Mouse (Mus musculus) lung, postnatal 0 days (tissue): ENCODE data around the gene Neurod2. TPM values are rescaled to one million over a fixed set of nuclear protein-coding genes. Genes with fewer than 3 reads are reported as not detected.

Experiments used
- ATAC-seq: fragments of 200-750 bp; cut with Nextera tagmentation; 2 replicates; pipeline ENCODE4 v1.8.0; 2017; ENCODE audit warnings: moderate library complexity
- DNase-seq: peaks from one replicate; pipeline ENCODE4 v3.0.0-alpha.2; 2016; ENCODE audit warnings: low spot score
- H3K27ac ChIP-seq: fragments of 300-500 bp; sonication (generic); 2 replicates; pipeline ENCODE4 v1.5.1; 2014; ENCODE audit warnings: antibody characterized with exemption, mild to moderate bottlenecking, low read length, mixed read lengths
- H3K27me3 ChIP-seq: fragments of 300-500 bp; sonication (generic); replicated peaks from 2 replicates; pipeline ENCODE4 v1.6.1; 2014; ENCODE audit warnings: low read length, mixed read lengths; ENCODE audit not compliant: insufficient read depth
- H3K36me3 ChIP-seq: fragments of 300-500 bp; sonication (generic); 2 replicates; pipeline ENCODE4 v1.6.1; 2014; ENCODE audit warnings: low read length, mixed read lengths; ENCODE audit not compliant: insufficient read depth
- H3K4me1 ChIP-seq: fragments of 300-500 bp; sonication (generic); 2 replicates; pipeline ENCODE4 v1.6.1; 2014; ENCODE audit warnings: antibody characterized with exemption, low read depth, low read length, mixed read lengths; ENCODE audit not compliant: insufficient read depth
- H3K4me2 ChIP-seq: fragments of 300-500 bp; sonication (generic); replicated peaks from 2 replicates; pipeline ENCODE4 v1.6.1; 2014; ENCODE audit warnings: low read depth, mild to moderate bottlenecking, low read length, moderate library complexity, mixed read lengths
- H3K4me3 ChIP-seq: fragments of 300-500 bp; sonication (generic); 2 replicates; pipeline ENCODE4 v1.5.1; 2014; ENCODE audit warnings: low read depth, low read length
- H3K9ac ChIP-seq: fragments of 300-500 bp; sonication (generic); replicated peaks from 2 replicates; pipeline ENCODE4 v1.6.1; 2014; ENCODE audit warnings: low read depth, mild to moderate bottlenecking
- H3K9me3 ChIP-seq: fragments of 300-500 bp; sonication (generic); 2 replicates; pipeline ENCODE4 v1.6.1; 2016; ENCODE audit warnings: low read length, mixed read lengths
- CTCF ChIP-seq: IDR thresholded peaks from 2 replicates; pipeline ENCODE4 v1.5.1; 2016; ENCODE audit warnings: antibody characterized with exemption, mild to moderate bottlenecking
- EP300 ChIP-seq: IDR thresholded peaks from 2 replicates; pipeline ENCODE4 v1.6.1; 2016; ENCODE audit warnings: antibody characterized with exemption, mild to moderate bottlenecking, control low read depth
- WGBS: fragments of 180-500 bp; shearing (Covaris S2); extraction: QIAGEN DNeasy Blood & Tissue Kit; methylation state at CpG from one replicate; pipeline ENCODE4 v1.1.7; 2014; 5-methylcytosine and 5-hydroxymethylcytosine counted together
- polyA plus RNA-seq: library from polyadenylated mRNA; unstranded; fragments of >200 nt; fragmentation: Nextera tagmentation; extraction: Ambion mirVana; gene quantifications from 2 replicates; pipeline ENCODE4 v1.2.1, GENCODE M21; 2015

Neurod2 gene
- polyA plus RNA-seq, 1 experiment from 2014 or later = not detected

DNA sequence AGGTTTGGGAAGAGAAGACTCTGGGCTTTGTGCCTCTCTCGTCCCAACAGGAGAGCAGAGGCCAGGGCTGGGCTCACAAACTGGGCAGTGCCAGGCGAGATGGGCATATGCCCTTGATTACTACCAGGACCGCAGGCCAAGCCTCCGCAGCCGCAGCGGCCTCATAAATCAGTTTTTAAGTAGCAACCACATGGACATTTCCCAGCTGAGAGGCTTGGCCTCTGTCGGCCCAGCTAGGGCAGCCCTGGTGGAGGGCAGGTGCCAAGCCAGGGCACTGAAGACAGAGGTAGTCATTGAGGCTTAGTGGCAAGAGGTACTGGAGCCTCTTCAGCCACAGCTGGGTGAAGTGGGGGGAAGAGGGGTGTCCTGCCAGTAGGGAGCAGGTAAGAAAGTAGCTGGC lies 12.0 kb downstream of the Neurod2 start:
- Histone ChIP-seq H3K4me2 (no peak overlapping the region), H3K9me3 (no peaks in the 10 kb centered on the region), H3K4me3 (no peak overlapping the region), H3K9ac (no peak overlapping the region), H3K36me3 (no peaks in the 10 kb centered on the region), H3K27me3 (peaks cover 67% of the 10 kb centered on the region), H3K27ac (no peak overlapping the region), H3K4me1 (no peaks in the 10 kb centered on the region)
- no peak for DNase-seq
- WGBS = 9% methylated on average over 7 of the region's 7 CpGs
- no peak for ATAC-seq
- TF ChIP-seq CTCF (no peak), EP300 (no peak)

DNA sequence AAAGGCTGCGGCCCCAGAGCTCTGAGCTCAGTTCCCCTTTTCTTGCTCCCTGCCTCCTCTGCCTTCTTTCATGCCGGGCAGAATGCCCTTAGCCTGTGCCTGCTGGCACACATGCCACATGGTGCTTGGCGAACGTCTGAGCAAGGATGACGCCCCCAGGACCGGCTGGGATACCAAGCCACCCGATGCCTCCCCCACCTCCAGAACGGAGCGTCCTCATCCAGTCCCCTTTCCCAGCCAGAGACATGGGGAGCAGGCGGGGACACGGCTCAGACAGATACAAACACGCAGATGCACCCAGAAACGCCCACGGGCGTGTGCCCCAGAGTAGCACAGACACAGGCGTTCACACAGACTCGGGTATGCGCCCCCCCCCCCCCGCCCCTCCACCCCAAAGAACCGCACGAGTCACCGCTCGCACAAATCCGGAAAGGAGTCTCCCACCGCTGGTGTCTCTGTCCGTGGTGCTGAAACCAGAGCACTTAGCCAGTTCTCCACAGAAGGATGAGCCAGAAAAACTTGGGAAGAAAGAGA lies 15.6 kb downstream of the Neurod2 start:
- Histone ChIP-seq H3K9me3 (no peaks in the 10 kb centered on the region), H3K27me3 (peaks cover 38% of the 10 kb centered on the region), H3K27ac (no peak overlapping the region), H3K9ac (no peak overlapping the region), H3K4me1 (no peaks in the 10 kb centered on the region), H3K4me2 (no peak overlapping the region), H3K4me3 (no peak overlapping the region), H3K36me3 (no peaks in the 10 kb centered on the region)
- WGBS = 4% methylated on average over 25 of the region's 26 CpGs
- DNase-seq = peak; percentile 78
- TF ChIP-seq CTCF (no peak), EP300 (no peak)
- no peak for ATAC-seq

- no peaks in the 10 kb centered on the region for H3K9me3 ChIP-seq
- WGBS = 13% methylated on average over 10 of the region's 10 CpGs
- TF ChIP-seq CTCF (no peak), EP300 (no peak)
- no peak overlapping the region for H3K9ac ChIP-seq
- no peak overlapping the region for H3K4me2 ChIP-seq
- H3K27ac ChIP-seq = no peak overlapping the region
- H3K27me3 ChIP-seq = 0 out of 2 replicates have a peak, but pooled peaks cover 4% of the 10 kb centered on the region
- H3K4me3 ChIP-seq = no peak overlapping the region
- no peak for DNase-seq
- ATAC-seq = peak; percentile 31; the same call in 1 of the 2 replicates
- H3K4me1 ChIP-seq = 0 out of 2 replicates have a peak, but pooled peaks cover 3% of the 10 kb centered on the region
- no peaks in the 10 kb centered on the region for H3K36me3 ChIP-seq
Measured at GRCm38 (mm10) chr11:98298484-98299205, 30.8 kb downstream of the Neurod2 start.

DNA sequence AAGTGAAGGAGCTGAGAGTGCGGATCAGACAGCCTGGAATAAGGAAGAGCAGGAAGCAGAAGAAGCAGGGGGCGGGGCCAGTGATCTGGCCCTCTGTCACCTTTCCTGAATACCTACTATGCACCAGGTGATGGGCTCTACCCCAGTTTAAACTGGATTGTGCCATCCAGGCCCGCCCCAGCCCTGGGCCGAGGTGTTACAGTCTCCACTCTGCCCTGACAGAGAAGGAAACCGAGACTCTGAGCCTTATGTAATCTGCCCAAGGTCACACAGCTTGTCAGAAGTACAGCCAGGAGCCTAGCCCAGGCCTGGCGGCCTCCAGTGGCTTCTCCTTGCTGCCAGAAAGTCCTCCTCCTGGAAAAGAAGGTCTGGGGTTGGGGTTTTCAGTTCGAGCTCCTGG lies 31.7 kb downstream of the Neurod2 start:
- Histone ChIP-seq H3K4me1 (0 out of 2 replicates have a peak, but pooled peaks cover 3% of the 10 kb centered on the region), H3K36me3 (no peaks in the 10 kb centered on the region), H3K9me3 (no peaks in the 10 kb centered on the region), H3K4me2 (no peak overlapping the region), H3K27me3 (0 out of 2 replicates have a peak, but pooled peaks cover 4% of the 10 kb centered on the region), H3K27ac (no peak overlapping the region), H3K9ac (no peak overlapping the region), H3K4me3 (no peak overlapping the region)
- ATAC-seq (no peak), DNase-seq (no peak)
- TF ChIP-seq EP300 = no peak
- 27% methylated on average over 7 of the region's 7 CpGs for WGBS

DNA sequence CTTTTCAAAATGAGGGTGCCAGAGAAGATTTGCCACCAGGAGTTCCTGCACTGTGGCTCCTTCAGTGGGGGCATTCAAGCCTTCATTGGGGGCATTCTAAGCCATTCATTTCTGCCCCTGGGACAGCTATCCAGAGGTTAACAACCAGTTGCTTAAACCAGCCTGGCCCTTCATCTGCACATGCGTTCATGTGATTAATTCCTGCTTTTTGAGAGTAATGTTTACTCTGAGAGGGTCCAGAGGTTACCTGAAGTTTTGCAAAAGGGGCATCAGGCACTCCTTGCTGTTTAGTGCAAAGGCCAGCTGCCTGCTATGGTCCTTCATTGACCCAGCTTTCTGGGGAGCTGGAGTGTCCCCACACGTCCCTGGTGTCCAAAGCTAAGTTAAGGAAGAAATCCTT lies 32.5 kb downstream of the Neurod2 start:
- no peak overlapping the region for H3K4me3 ChIP-seq
- TF ChIP-seq CTCF (no peak), EP300 (no peak)

GRCm38 (mm10) chr11:98296277-98296676 lies 33.2 kb downstream of the Neurod2 start:
- Histone ChIP-seq H3K9me3 (no peaks in the 10 kb centered on the region), H3K4me1 (0 out of 2 replicates have a peak, but pooled peaks cover 3% of the 10 kb centered on the region), H3K27ac (no peak overlapping the region), H3K36me3 (no peaks in the 10 kb centered on the region), H3K4me3 (no peak overlapping the region), H3K4me2 (no peak overlapping the region), H3K9ac (no peak overlapping the region), H3K27me3 (0 out of 2 replicates have a peak, but pooled peaks cover 4% of the 10 kb centered on the region)
- 0 out of 2 replicates have a peak, but pooled peaks have one; percentile 25 for ATAC-seq
- 8% methylated on average over 5 of the region's 5 CpGs for WGBS
- TF ChIP-seq EP300 = no peak
- TF ChIP-seq CTCF = peak; percentile 73
- DNase-seq = peak; percentile 44

More for the DNA sequence above, 32.5 kb downstream of the Neurod2 start:
- ATAC-seq = no peak
- WGBS = 56% methylated on average over 2 of the region's 2 CpGs
- Histone ChIP-seq H3K27ac (no peak overlapping the region), H3K4me2 (no peak overlapping the region), H3K27me3 (0 out of 2 replicates have a peak, but pooled peaks cover 4% of the 10 kb centered on the region), H3K9ac (no peak overlapping the region), H3K9me3 (no peaks in the 10 kb centered on the region), H3K36me3 (no peaks in the 10 kb centered on the region), H3K4me1 (0 out of 2 replicates have a peak, but pooled peaks cover 3% of the 10 kb centered on the region)
- no peak for DNase-seq
